Mouse (Mus musculus) embryo, embryonic 11.5 days (tissue): Measurements from ENCODE around the gene Irak4.

Source experiments
- DNase-seq: peaks from one replicate; pipeline ENCODE4 v3.0.0-alpha.2; 2012; ENCODE audit warnings: low read depth, low spot score

The Irak4 gene

DNA sequence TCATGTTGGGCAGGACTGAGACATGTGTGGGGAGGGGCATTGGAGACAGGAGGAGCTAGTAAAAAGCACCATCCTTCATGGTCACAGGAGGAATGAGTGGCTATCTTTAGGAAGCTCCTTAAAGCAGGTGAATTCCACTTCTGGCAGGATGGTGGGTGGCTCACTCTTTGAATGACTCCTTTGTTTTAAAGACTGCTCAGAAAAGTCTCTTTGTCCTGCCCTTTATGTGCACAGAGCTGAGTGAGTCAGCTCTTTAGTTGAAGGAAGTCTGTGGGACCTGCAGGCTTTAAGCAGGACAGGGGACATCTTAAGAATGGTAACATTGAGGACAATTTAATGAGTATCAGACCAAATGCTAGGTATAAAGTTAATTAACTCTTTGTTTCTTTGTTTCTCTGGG is 77.5 kb downstream of the Irak4 start:
- no peak for DNase-seq

DNA sequence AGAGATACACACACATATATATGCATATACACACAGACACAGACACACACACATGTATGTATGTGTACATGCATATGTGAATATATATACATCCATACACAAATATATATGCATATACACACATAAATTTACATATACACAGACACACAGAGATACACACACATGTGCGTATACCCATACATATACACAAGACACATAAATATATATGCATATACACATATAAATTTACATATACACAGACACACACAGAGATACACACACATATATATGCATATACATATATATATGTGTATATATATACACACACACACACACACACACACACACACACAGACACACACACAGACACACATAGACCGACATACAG is 85.0 kb downstream of the Irak4 start:
- DNase-seq = no peak

DNA sequence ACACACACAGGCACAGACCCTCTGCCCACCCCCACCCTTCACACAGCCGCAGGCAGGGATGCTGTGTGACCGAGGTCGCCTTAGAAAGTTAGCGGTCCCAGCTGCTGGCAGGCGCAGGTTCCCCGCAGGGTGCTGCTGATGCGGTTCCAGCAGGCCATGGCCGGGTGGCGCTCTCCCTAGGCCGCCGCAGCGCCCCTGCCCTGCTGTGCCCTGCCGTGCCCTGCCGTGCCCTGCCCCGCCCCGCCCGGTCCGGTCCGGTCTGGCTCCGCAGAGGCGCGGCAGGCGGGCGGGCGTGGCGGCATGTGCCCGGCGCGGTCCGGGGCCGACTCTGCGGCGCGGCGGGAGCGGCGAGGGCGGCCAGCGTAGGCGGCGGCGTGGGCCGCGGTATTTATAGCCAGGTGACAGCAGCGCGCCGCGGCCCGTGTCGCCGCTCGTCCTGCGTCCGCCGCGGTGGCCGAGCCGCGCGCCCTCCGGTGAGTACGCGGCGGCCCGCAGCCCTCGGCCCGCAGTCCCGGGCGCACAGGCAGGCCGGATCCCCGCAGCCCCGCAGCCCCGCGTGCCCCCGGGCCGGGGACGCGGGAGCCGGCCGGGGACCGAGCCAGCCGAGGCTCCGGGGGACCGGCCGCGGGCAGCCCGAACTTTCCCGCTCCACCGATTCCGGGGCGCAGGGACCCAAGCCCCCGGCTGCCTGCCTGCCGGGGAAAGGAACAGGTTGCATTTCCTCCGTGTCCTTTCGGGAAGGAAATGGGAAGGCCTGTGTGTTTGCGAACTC is 85.6 kb downstream of the Irak4 start, which contains the start of gene Tmem117:
TSS of gene Tmem117 (plus strand) at position 403 of the 772 bp plus-strand sequence.
- DNase-seq = no peak

DNA sequence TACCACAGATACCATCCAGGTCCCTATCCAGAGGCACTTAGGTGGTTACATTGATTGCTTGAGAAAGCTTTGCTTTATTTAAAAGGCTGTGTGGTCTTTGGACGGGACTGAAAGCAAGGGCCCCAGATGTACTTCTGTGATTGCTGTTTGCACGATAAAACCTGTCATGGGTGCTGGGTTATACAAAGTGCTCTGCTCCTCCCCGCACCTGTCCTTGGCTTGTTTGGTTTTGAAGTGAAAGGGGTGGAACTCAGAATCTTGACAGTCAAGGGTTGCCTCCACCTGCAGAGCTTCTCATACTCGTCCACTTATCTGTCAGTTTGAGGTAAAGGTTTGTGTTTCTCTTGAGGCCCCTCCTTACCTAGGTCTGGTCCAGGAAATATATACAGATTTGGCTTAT is 87.1 kb downstream of the Irak4 start:
- no peak for DNase-seq
